Mouse (Mus musculus) heart, embryonic 14.5 days (tissue): ENCODE data around the gene Med10. TPM values are rescaled to one million over a fixed set of nuclear protein-coding genes. Genes with fewer than 3 reads are reported as not detected.

Experiments
- ATAC-seq: fragments of 200-750 bp; cut with Nextera tagmentation; 2 replicates; pipeline ENCODE4 v1.8.0; 2017; ENCODE audit warnings: low read depth, moderate TSS enrichment; ENCODE audit not compliant: insufficient number of reproducible peaks, insufficient read depth, low FRiP score
- H3K27ac ChIP-seq, 2 experiments: fragments of 200-500 bp in 1 of 2; fragments of 300-500 bp in 1 of 2; sonication (generic) in 1 of 2; replicated peaks in 1 of 2; 2 replicates each; pipeline ENCODE4 v1.5.1; 2012 to 2014; ENCODE audit warnings: low read depth in 2 of 2, low read length in 2 of 2, control low read depth in 1 of 2, mild to moderate bottlenecking in 1 of 2, mixed read lengths in 1 of 2; ENCODE audit not compliant: control insufficient read depth in 1 of 2, insufficient read depth in 1 of 2
- H3K27me3 ChIP-seq: fragments of 300-500 bp; sonication (generic); 2 replicates; pipeline ENCODE4 v1.6.1; 2014; ENCODE audit warnings: mild to moderate bottlenecking, low read length, control low read depth; ENCODE audit not compliant: control insufficient read depth, insufficient read depth
- H3K36me3 ChIP-seq: fragments of 300-500 bp; sonication (generic); 2 replicates; pipeline ENCODE4 v1.6.1; 2014; ENCODE audit warnings: mild to moderate bottlenecking, control low read depth, low read length, mixed read lengths; ENCODE audit not compliant: control insufficient read depth, insufficient read depth
- H3K4me1 ChIP-seq, 2 experiments: fragments of 200-500 bp in 1 of 2; fragments of 300-500 bp in 1 of 2; sonication (generic) in 1 of 2; 2 replicates each; pipeline ENCODE4 v1.6.1; 2012 to 2014; ENCODE audit warnings: low read length in 2 of 2, control low read depth in 1 of 2, mixed read lengths in 1 of 2; ENCODE audit not compliant: control insufficient read depth in 2 of 2, insufficient read depth in 2 of 2
- H3K4me2 ChIP-seq: fragments of 300-500 bp; sonication (generic); 2 replicates; pipeline ENCODE4 v1.6.1; 2014; ENCODE audit warnings: mild to moderate bottlenecking, low read length
- H3K4me3 ChIP-seq, 2 experiments: fragments of 200-500 bp in 1 of 2; fragments of 300-500 bp in 1 of 2; sonication (generic) in 1 of 2; 2 replicates each; pipeline ENCODE4 v1.5.1; 2012 to 2014; ENCODE audit warnings: low read length in 2 of 2, mild to moderate bottlenecking in 2 of 2, control low read depth in 1 of 2, low read depth in 1 of 2, moderate library complexity in 1 of 2; ENCODE audit not compliant: control insufficient read depth in 1 of 2, insufficient read depth in 1 of 2
- H3K9ac ChIP-seq: fragments of 300-500 bp; sonication (generic); 2 replicates; pipeline ENCODE4 v1.6.1; 2014; ENCODE audit warnings: mild to moderate bottlenecking, low read length
- H3K9me3 ChIP-seq: fragments of 300-500 bp; sonication (generic); 2 replicates; pipeline ENCODE4 v1.6.1; 2016; ENCODE audit warnings: low read length, control low read depth; ENCODE audit not compliant: control insufficient read depth
- WGBS: fragments of 180-500 bp; shearing (Covaris S2); extraction: QIAGEN DNeasy Blood & Tissue Kit; methylation state at CpG from one replicate; pipeline ENCODE4 v1.1.7; 2014; 5-methylcytosine and 5-hydroxymethylcytosine counted together
- polyA plus RNA-seq: library from polyadenylated mRNA; unstranded; fragments of >200 nt; fragmentation: Nextera tagmentation; extraction: Ambion mirVana; gene quantifications from 2 replicates; pipeline ENCODE4 v1.2.1, GENCODE M21; 2014

The Med10 gene
- polyA plus RNA-seq, 1 experiment from 2014 or later: 104 TPM

GRCm38 (mm10) chr13:69864911-69865310 is 62.7 kb downstream of the Med10 start:
- no peak overlapping the region for H3K27ac ChIP-seq
- H3K4me1 ChIP-seq: no peaks in the 10 kb centered on the region
- WGBS: 70% methylated on average over 8 of the region's 8 CpGs
- no peak overlapping the region for H3K9ac ChIP-seq
- H3K4me3 ChIP-seq: no peak overlapping the region
- H3K9me3 ChIP-seq: no peaks in the 10 kb centered on the region
- no peak for ATAC-seq
- H3K36me3 ChIP-seq: no peaks in the 10 kb centered on the region
- H3K27me3 ChIP-seq: no peaks in the 10 kb centered on the region
- H3K4me2 ChIP-seq: no peak overlapping the region

Other genes starting within 250 kb of the Med10 start
- 6.5 and 8.7 TPM in 2 replicates for gene Srd5a1, start 191.0 kb upstream of the Med10 start, polyA plus RNA-seq
- 0.74 and 1.0 TPM in 2 replicates for gene Ube2ql1, start 62.5 kb upstream of the Med10 start, polyA plus RNA-seq